Mouse (Mus musculus) CD4-positive naive resting alpha-beta T cell, adult 76 days (primary cell): ENCODE results near the gene Gm9945. TPM values are rescaled to one million over a fixed set of nuclear protein-coding genes. Genes with fewer than 3 reads are reported as not detected.

ENCODE experiments used
- total RNA-seq: library from RNA; stranded (reverse); gene quantifications from one replicate; pipeline ENCODE4 v1.2.4, GENCODE M21; 2023

Gene Gm9945
- not detected for total RNA-seq

DNA sequence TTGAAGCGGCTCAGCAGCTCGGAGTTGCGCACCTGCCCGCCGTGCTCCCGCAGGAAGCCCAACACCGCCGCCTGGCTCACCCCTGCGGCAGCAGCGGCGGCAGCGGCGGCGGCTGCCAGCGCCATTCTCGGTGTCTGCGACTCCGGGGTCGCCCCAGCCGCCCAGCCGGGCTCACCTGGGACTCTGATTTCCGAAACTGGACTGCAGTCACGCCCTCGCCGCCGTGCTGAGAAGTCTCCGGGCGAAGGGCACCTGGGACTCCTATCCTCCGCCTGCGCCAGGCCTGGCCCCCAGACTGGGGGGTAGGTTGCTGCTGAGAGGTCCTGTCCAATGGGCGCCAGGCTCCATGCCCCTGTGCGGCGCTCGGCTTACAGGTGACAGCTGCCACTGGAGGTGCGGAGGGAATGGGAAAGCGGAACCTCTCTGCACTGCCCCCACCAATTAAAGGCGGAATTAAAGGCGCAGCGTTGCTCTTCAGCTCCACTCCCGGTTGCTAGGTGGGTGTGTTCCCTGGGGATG, at the start of gene Gm9945, which contains the start of gene Sowaha:
Gene Gm9945 (plus strand): TSS at position 384 of the 519 bp plus-strand sequence.
Gene Sowaha (minus strand): TSS at position 492 of the 519 bp plus-strand sequence.

GRCm38 (mm10) chr11:53430670-53431346, 49.2 kb upstream of the Gm9945 start, which contains the start of the genes Uqcrq and Gdf9:
Uqcrq (minus strand) TSS chr11:53430831.
Gdf9 (plus strand) TSS chr11:53431023.

GRCm38 (mm10) chr11:53456474-53457371, 23.2 kb upstream of the Gm9945 start, which contains the start of the genes Gm10447 and Shroom1:
Gm10447 (minus strand) TSS chr11:53457110.
Shroom1 (plus strand) TSS chr11:53457205.

DNA sequence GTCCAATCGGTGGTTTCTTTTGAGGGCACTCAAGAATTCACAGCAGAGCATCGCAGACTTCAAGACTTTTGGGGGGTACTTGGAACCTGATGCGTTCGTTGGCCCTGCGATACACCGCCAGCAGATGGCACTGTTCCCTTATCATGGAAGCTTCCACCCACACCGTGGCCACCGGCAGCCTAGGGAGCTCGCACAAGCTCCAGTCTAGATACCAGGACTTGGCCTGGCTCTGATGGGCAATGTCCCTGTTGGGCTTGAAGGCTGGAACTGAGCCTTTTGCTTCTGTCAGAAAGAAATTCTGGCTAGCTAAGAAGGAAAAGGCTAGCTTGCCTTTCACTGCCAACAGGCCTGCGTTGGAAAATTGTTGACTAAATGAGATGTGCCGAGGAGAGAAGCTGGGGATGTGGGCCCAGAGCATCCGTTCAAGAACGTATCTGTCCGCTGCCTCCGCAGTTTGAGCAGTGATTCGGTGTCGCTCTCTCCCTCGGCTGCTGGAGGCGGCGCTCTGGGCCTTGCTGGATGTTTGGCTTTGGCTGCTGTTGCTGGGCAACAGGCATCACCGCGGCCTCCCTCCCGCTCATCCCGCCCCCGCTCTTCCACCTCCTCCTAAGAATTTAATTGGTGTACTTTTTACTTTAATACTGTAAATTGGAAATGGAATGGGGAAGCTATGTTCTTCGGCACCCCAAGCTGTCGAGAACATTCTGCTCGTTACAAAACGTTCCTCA, 9.8 kb upstream of the Gm9945 start, which contains the start of gene Gm9837:
Gene Gm9837 (minus strand): TSS at position 512 of the 728 bp plus-strand sequence.

DNA sequence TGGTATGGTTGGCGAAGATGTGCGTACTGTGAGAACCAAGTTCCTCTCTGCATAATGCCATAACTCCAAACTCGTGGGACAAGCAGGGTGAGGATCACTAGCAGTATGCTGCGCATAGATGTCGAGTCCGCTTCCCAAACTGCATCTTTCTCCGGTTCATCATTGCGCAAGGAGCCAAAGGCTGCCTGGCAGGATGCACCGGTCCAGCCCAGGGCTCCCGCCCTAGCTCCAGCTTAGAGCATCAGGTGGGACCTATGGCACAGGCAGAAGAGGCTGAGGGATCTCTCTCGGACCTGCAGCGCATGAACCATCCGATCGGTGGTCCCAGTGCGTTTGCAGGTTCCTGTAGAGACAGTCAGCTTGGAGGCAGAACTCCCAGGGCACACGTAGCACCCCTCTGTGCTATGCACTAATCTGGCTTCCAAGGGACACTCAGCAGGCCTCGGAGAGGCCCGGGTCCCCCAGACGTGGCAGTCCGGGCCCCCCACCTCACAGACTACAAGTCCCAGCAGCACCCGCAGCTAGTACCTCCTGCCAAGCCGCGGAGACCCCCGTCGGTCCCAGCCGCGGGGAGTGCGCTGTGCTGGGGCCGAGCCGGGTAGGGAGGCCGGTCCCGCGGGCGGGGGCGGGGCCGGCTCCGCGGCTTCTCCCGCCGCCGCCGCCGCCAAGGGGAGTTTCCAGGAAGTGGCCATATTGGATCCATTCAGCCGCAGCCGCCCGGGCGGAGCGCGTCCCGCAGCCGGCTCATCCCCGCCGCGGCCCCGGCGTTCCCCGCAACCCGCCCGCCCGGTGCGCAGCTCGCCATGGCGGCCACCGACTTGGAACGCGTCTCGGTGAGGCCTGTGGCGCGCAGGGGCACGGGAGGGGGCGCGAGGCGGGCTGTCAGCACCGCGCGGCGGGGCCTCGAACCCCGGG, 39.5 kb downstream of the Gm9945 start, which contains the start of gene Sept8:
Gene Sept8 (plus strand): TSS at position 51 of the 915 bp plus-strand sequence.

Other genes with a start within 250 kb of the Gm9945 start
- 122 TPM for gene Hspa4, start 179.7 kb upstream of the Gm9945 start, total RNA-seq
- 24.2 TPM for gene Zcchc10, start 155.5 kb upstream of the Gm9945 start, total RNA-seq
- gene Aff4, start 129.3 kb upstream of the Gm9945 start, total RNA-seq: 333 TPM
- gene Leap2, start 57.0 kb upstream of the Gm9945 start, total RNA-seq: not detected
- 136 TPM for gene Uqcrq, start 49.3 kb upstream of the Gm9945 start, total RNA-seq
- gene Gdf9, start 49.1 kb upstream of the Gm9945 start, total RNA-seq: not detected
- gene Gm10447, start 23.1 kb upstream of the Gm9945 start, total RNA-seq: not detected
- gene Shroom1, start 23.0 kb upstream of the Gm9945 start, total RNA-seq: not detected
- gene Gm9837, start 9.7 kb upstream of the Gm9945 start, total RNA-seq: not detected
- 0.50 TPM for gene Sowaha, start 108 bp downstream of the Gm9945 start, total RNA-seq
- gene Sept8, start 39.1 kb downstream of the Gm9945 start, total RNA-seq: 2.9 TPM
- 6.3 TPM for gene Kif3a, start 87.2 kb downstream of the Gm9945 start, total RNA-seq
- not detected for gene Il4, start 138.5 kb downstream of the Gm9945 start, total RNA-seq
- gene Il13, start 154.5 kb downstream of the Gm9945 start, total RNA-seq: not detected
- gene Rad50, start 227.2 kb downstream of the Gm9945 start, total RNA-seq: 21.0 TPM
- not detected for gene Il5, start 240.6 kb downstream of the Gm9945 start, total RNA-seq